Mouse (Mus musculus): Measurements from ENCODE around the gene Kif17. TPM values are rescaled to one million over a fixed set of nuclear protein-coding genes. Genes with fewer than 3 reads are reported as not detected.

The Kif17 gene
- total RNA-seq, 2 experiments from 2014 or later, result 17.8 to 18.3 TPM

GRCm38 (mm10) chr4:138343341-138343837 is 93.2 kb downstream of the Kif17 start:
- DNase-seq, result no peak

GRCm38 (mm10) chr4:138344891-138345545 is 94.8 kb downstream of the Kif17 start:
- no peak for DNase-seq

GRCm38 (mm10) chr4:138347280-138347679 is 97.0 kb downstream of the Kif17 start:
- DNase-seq, result no peak

- no peak for DNase-seq
Observed at GRCm38 (mm10) chr4:138348716-138349115, 98.5 kb downstream of the Kif17 start.

Small RNA genes within 50 kb of the gene (microRNA-seq; reads per million reads assigned to microRNA genes)
- 0.21 to 0.60 reads per million in 2 experiments for gene Gm27646
- gene Mir7019, result 6.0 to 14.2 reads per million in 2 experiments

Other genes with a start within 250 kb of the Kif17 start
- gene Hp1bp3, start 34.1 kb upstream of the Kif17 start, total RNA-seq (2021), result 100 to 1,000 TPM; 178 to 183 TPM
- gene Sh2d5, start within 50 bp of the Kif17 start, total RNA-seq (2021), result 10 to 100 TPM; 45.3 to 51.4 TPM
- 10 to 100 TPM; 95.5 to 96.8 TPM for gene Ddost, start 54.3 kb downstream of the Kif17 start, total RNA-seq (2021)
- gene Pink1, start 75.9 kb downstream of the Kif17 start, total RNA-seq (2021), result 100 to 1,000 TPM; 228 to 239 TPM
- gene Cda, start 117.6 kb downstream of the Kif17 start, total RNA-seq (2021), result 1 to 10 TPM; 2.5 to 3.6 TPM
- gene Fam43b, start 146.1 kb downstream of the Kif17 start, total RNA-seq (2021), result 10 to 100 TPM; 31.2 to 31.3 TPM
- 10 to 100 TPM; 53.4 to 62.5 TPM for gene Mul1, start 184.2 kb downstream of the Kif17 start, total RNA-seq (2021)
- gene Camk2n1, start 203.9 kb downstream of the Kif17 start, total RNA-seq (2021), result 100 to 1,000 TPM; 359 to 375 TPM